Mouse (Mus musculus): ENCODE results near the gene Tmie.

Gene Tmie

DNA sequence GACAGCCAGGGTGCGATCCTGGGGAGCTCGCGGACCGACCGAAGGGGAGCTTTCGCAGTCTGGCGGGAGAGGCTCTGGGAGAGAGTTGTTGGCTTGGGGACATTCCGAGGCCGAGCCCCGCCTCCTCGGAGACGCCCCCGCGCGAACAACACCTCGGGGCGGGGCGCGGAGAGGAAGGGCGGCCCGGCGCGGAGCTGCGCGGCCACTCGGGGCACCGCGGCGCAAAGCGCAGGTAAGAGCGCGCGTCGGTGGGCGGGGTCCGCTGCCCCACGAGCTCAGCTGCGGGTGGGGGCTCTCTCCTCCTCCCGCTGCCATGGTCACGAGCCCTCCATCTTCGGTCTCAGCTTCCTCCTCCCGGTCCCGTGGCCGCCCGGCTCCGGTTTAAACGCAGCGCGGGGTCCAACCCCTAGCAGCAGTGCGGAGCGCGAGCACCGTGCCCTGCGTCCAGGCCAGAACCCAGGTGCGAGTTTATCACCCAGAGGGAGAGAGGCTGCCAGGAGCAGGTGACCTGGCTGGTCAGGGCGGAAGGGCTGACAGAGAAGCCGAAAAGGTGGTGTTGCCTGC is at the start of gene Tmie:
Tmie (minus strand) TSS at position 116 of the 564 bp plus-strand sequence.
- DNase-seq (ENCODE audit: low spot score): peak; percentile 85

DNA sequence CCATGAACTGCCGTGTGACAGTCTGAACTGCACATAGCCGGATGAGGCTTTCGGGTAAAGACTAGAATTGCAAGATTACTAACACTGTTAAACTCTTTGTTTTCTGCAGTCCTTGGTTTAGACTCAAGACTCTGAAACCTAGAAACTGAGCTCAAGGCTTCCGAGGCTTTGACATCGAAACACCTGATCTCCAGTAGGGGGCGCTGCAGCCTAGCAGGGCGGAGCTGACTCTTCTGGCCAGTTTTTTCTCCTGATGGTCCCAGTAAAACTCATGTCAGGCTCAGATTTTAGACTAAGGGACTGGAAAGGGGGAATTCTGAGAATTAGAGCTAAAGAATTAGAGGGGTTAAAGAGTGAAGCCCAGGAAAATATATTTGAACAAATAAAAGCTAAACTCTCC is 42.8 kb upstream of the Tmie start:
- DNase-seq (ENCODE audit: low spot score): peak; percentile 78

DNA sequence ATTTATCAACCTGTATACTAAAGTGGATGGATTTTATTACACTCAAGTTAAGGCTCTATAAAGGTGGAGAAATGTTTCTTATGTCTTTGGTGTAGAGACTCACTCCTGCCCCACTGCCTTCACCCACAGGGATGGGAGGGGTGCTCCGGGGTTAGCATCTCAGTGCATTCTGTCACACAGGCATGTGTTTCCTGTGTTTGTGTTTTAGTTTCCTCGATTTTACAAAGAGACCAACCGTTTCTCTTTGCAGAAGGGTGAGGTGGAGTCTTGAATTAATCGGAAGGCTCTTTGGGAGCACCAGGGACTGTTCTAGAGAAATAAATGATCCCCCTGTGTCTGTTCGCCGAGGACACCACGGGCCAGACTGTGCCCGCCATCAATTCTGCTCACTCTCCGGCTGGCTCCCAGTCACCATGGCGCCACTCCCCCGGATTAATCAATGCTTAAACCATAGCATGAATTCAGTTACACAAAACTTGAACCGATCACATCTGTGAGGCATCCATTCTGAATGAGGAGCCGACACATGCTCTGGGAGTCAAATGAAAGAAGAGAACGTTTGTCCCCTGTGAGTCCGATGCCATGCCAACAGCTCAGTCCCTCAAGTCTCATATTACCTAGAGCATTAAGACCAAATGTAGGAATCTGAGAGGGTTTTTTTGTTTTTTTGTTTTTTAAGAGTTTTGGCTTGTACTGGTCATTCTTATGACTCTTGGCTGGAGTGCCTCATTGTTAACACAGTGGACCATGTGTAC is 40.9 kb upstream of the Tmie start:
- no peak for DNase-seq (ENCODE audit: low spot score)

DNA sequence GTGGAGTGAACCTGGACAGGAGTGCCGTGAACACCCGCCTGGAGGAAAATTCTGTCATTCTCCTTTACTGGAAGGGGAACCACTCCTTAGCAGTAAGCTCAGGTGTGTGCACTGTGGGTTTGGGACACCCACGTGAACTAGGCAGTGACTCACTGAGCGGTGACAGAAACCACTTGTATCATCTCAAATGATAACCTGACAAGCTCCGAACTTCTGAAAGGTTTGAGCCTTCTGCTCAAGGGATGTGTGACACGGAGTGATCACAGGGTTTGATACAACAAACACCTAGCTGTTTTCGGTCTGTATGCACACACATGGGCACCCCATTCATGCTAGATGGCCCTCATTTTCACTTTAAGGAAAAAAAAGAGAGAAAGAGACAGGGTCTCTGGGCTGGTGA is 36.9 kb upstream of the Tmie start, which contains the start of gene Fam240a:
Fam240a (minus strand) TSS at position 76 of the 400 bp plus-strand sequence.
- DNase-seq (ENCODE audit: low spot score): no peak

DNA sequence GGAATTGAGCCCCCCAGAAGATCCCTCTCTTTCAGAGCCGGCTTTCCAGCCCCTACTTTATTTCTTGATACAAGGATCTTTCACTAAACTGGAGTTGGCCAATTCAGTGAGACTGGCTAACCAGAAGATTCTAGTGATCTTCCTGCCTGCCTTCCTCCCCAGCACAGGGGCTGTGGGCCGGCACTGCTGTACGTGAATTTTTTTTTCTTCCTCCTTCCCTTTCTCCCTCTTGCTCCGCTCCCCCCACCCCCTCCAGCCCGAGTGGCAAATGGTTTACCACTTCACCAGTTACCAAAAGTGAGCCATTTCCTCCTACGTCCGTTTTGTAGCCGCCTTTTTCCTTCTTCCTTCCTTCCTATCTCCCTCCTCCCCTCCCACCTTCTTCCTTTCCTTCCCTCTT is 35.6 kb upstream of the Tmie start:
- no peak for DNase-seq (ENCODE audit: low spot score)

DNA sequence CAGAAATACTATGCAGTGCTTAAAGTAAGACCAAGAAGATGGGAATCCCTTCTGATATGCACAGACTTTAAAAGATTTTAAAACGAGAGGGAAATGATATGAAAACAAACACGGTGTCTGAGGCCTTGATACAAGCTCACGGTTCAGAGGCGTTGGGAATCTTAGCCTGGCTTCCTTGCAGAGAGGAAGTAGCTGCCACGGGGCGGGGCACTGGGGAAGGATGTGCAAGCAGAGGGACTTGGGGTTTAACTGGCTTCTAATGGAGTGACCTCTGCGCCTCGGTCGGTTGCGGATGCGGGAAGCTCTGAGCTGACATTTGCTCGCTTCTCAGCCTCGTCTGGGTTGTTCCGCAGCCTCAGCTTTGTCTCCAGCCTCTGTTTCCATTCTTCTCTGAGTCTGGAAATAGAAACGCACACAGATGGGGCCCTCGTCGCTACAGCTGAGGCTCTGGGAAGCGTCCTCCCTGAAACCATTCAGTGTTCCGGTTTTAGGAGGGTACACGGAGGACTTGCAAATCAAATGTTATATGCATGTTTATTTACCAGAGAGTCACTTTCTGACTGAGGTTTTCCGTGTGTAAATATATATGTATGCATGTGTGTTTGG is 34.8 kb upstream of the Tmie start:
- DNase-seq (ENCODE audit: low spot score): no peak

DNA sequence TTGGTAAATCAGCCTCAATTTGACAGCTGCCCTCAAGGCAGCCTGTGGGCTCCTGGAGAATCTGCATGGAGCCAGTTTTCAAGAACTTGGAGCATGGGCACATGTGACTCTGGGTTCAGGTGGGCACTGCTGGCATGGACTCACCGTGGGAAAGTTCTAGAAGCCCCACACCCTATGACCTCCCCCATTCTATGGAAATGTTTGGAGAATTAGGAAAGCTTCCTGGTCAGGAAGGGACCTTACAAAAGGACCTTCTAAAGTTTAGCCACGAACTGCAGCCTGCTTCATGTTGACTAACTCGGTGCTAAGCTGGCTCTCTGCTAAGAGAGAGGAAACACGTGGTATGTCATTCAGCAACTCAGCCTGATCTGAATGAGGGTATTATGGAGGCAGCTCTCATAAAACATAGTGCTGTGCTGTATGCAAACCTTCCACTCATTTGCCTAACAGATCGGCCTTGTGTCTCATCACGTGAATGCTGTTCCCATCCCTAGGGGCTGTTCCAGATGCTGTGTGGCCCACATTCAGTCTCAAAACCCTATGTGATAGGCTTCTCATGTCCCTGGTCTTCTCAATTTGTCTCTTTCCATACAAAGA is 29.6 kb upstream of the Tmie start:
- no peak for DNase-seq (ENCODE audit: low spot score)

DNA sequence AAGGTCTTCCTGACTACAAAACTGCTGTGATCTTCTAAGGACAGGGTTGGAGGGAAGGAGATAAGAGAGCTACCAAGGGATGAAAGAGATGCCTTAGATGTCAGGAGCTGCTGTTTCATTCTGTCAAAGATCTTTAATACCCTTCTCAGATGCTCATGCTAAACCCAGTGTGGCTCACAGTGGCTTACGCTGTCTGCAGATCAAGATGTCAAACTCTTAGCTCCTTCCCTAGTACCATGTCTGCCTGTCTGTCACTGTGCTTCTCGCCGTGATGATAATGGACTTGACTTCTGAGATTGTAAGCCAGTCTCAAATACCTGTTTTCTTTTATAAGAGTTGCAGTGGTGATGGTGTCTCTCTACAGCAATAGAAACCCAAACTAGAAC is 28.7 kb upstream of the Tmie start:
- DNase-seq (ENCODE audit: low spot score): no peak

DNA sequence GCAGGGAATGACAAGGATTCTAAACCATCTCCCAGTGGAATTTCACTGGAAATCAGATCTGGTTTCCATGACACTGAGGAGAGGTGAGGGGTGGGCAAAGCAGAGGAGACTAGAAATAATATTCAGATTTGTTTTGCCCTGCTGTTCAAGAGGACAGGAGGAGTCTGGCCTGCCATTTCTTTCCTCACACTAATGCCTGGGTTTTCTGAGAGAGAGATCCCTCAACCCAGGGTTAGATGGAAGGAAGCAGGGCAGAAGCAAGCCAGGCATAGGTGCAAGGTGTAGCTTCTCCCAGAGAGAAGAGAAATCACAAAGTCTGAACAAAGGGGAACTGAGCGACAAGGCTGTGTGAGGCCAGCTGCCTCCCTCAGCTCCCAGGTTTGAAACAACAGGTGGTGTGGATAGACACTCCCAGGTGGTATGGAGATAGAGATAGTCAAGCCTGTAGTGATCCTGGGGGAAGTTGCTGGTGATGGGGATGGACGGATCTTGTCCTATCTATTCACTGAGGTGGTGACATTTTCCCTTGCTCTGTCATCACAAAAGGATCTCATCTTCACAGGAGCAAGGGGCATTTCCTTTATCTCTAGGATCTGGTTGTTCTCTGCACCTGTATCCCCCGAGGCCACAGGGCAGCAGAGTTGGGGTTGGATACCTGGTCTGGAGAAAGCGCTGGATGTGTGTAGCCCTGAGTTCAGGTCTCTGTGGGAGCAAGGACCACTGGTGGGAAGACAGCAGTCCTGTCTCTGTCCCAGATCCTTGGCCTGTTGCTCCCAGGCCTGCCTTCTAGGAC is 28.1 kb upstream of the Tmie start:
- DNase-seq (ENCODE audit: low spot score): no peak

DNA sequence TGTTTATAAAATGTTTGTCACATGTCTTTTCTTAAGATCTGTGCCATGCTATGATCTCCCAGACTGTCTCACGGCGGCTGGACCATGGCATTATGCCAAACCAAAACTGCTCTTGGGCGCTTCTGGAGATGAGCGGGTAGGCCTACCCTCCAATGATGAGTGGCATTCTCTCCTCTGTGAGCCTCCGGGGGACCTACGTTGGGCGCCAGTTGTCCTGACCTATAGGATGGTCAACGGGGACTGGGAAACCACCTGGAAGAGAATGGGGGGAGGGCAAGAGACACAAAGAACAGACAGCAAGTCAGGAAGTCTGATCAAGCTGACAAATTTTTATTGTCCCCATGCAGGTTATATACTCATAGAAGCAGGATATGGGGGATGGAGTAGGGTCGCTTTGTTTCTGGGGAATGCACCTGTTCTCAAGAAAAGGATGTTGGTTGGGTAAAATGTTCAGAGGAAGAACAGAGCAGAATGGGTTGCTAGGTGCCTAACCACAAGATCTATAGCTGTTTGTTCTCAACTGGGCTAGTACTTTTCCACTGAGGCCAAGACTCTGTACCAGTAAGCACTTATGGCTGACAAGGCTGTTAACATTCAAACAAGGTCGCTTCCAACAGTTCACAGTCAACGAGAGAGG is 27.4 kb upstream of the Tmie start:
- DNase-seq (ENCODE audit: low spot score): no peak

DNA sequence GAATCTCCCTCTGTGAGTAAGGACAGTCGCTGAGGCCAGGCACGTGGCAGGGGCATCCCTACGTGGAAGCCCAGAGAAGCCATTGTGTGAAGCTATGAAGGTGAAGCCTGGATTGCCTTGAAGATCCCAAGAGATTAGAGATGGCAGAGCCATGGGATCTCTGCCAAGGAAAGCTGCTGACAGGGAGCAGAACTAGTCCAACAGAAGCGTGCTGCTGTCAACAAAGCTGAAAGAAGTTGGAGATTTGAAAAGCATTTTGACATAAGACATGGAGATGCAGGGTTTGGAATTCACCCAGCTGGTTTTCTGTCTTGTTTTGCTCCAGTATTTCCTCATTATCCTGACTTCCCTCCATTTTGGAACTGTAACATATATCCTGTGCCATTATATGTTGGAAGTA is 22.4 kb upstream of the Tmie start:
- no peak for DNase-seq (ENCODE audit: low spot score)

DNA sequence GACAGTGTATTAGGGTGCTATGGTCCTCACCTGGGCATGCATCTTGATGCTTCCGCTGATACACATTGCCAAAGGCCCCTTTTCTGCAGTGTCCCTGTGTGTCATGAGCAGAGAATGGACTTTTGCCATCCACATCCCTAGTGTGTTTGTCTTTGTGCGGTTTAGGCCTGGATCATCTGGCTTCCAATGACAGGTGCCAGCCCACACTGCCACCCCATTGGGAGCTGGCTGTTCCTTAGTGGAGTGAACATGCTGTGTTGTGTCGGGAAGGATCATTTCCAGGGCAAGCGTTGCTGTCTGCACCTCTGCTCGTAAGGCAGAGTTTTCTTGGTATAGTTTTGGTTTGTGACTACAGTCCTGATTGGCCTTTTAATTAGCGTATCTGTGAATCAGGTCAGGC is 21.3 kb upstream of the Tmie start:
- no peak for DNase-seq (ENCODE audit: low spot score)

DNA sequence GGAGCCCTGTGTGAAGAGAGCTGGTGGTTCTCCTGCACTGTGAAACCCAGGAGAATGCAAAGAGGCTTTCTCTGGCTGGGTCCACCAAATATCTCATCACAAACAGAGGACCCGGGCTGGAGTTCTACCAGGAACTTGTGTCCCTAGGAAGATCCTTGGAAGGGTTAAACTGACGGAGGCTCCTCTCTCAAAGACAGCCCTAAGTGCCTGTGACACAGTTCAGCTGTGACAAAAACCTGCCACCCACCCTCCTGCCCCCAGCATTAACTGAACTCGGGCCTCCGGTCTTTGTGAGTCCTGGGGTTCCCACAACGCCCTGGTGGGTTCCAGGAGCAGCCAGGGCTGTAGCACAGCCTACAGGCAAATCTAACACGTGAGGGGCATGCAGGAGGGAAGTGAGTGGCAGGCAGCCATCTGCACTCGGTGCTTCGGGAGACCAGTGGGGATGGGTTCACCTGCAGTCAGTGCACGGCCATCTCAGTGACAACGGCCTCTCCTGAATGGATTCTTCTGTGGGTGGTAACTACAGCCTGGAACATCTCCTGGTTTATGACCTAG is 19.6 kb upstream of the Tmie start:
- DNase-seq (ENCODE audit: low spot score): no peak

DNA sequence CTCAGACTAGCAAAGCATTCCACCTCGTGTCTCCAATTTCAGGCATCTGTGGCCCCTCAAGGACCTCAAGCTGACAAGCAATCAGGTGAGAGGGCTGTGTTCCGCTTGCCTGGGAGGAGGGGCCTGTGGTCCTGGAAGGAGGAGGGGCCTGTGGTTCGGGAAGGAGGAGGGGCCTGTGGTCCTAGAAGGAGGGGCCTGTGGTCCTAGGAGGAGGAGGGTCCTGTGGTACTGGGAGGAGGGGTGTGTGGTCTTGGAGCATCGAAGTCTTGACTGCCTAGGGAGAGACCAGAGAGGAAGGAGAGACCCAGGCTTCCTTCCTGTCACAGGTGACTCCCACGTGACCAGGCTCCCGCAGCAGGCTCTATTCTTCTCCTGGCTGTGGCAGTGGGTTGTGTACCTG is 16.7 kb upstream of the Tmie start:
- DNase-seq (ENCODE audit: low spot score): no peak

DNA sequence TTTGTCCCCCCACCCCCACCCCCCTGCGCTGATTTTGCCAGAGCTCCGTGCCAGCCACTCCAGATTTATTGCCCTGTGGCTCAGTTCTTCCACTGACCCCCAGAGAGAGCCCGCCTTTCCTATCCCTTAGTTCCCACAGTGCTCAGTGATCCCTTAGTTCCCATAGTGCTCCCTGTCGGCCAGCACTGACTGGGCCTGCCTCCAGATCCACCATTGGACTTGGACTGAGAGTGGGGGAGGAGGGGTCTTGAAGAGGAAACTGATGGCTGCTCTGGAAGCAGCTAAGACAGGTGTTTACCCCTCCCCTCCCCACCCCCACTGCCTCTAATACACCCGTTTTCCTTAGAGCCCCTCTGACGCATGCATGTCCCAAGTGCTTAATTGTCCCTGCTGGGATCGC is 16.1 kb upstream of the Tmie start:
- DNase-seq (ENCODE audit: low spot score): no peak

DNA sequence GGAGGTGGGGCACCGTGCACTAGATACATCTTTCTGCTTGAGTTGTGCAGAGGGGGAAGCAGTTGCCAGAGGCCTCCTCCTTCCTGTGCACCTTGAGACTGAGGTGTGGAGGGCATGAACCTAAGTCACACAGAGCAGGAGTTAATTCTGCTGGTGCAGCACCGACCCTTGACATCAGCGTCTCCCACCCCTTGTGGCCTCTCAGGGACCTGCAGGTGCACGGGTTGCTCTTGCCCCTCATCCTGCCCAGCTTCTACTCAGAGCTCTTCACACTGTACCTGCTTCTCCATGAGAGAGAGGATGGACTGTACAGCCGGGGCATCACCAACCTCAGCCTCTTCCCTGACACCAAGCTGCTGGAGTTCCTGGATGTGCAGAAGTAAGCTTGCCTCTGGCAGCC is 15.6 kb upstream of the Tmie start:
- DNase-seq (ENCODE audit: low spot score): no peak

DNA sequence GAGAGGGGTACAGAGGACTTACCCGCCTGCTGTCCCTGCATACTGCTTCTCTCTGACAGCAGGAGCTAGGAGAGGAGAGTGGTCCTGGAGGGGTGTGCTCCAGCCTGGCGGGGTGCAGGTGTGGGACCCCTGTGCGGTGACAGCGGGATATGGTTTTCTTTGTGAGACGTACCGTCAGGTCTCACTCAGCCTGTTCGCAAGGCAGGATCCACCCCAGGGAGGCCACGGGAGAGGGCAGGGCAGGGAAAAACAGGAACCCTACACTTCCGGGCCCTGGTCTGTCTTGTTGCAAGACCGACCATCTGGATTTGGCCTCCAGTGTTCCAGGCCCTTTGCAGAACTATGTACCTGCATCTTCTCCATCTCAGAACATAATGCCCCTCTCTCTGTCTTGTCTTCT is 13.5 kb upstream of the Tmie start:
- no peak for DNase-seq (ENCODE audit: low spot score)

DNA sequence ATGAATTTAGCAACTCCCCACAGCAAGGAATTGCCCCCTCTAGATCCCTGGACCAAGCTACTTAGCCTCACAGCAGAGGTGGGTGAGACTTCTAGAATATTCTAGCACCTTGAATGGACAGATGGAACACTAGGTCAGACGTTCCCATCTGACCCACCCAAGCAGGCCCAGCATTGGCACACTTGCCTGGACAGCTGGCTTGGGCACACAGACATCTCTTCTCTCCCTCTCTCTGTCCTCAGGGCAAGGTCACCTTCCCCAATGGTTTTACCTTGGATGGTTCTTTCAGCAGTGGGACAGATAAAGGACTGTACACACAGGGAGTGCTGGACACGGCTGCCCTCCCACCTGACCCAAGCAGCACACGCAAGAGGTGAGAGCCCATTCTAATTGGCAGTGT is 12.6 kb upstream of the Tmie start:
- no peak for DNase-seq (ENCODE audit: low spot score)

DNA sequence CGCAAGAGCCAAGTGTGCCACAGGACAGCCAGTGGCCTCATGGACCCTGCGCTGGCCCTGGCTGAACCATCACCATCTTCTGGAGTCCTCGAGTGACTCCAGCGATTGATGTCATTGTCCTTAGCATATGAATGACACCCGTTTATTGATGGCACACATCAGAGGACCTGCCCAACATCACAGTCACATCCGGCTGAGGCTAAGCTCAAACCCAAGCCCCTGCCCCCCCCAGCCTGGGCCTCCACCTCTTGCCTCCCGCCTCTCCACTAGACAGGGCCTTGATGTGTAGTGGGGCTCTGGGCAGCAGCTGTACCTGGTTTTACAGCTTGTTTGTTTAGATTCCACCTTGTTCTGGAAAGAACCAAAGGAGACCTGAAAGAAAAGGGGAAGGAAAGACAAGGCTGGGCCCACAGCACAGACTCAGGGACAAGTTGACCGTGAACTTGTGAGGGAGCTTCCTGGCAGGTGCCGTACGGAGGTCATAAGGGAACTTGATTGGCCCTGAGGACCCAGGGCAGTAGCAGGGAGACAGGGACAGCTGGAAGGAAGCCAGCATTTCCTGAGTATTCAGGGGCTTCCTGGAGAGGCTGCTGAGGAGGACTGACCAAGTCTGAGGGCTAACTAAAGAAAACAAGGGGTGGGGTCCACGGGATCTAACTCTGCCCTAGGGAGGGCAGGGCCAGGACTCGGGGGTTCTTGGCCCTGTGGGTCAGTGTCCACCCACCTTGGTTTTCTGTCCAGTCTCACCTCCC is 11.3 kb upstream of the Tmie start:
- no peak for DNase-seq (ENCODE audit: low spot score)

DNA sequence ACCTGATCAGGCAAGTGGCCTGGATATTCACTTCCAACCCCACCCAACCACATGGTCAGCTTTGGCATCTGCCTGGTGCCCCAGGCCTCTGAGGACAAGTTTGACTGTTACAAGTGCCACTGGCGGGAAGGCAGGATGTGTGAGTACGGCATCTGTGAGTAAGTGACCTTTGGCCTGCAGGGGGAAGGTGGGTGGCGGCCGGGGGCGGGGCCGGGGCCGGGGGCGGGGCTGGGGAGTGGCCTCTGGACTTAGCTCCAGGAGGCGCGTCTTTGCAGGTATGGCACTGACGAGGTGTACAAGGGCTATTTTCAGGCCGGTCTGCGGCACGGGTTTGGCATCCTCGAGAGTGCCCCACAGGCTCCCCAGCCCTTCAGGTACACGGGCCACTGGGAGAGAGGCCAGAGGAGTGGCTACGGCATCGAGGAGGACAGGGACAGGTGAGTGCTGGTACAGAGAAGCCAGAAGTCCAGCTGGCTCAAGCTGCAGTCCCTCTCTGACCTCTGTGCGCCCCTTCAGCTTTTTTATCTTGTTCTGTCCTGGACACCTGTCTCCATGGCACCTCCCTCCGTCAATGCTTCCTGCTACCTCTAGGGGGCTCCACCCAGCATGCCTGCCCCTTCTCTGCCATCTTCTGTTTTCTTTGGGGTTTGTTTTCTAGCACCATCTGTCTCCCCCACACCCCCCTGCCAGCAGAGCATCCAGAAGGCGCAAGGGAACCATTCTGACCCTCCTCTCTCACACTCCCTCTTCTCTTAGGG is 10.3 kb upstream of the Tmie start:
- DNase-seq (ENCODE audit: low spot score): no peak

All from ovary, postnatal 36 days (tissue).